Mouse (Mus musculus) liver, adult 2 months (tissue): ENCODE results near the gene Tnfsf12.

Experiments used
- CTCF ChIP-seq: fragments of 200-500 bp; IDR thresholded peaks from 2 replicates; pipeline ENCODE4 v1.5.1; 2011; ENCODE audit warnings: low read depth, low read length, control low read depth
- POLR2A ChIP-seq: fragments of 200-500 bp; IDR thresholded peaks from 2 replicates; pipeline ENCODE4 v1.6.1; 2011; ENCODE audit warnings: low read length, control low read depth; ENCODE audit not compliant: insufficient read depth; ENCODE audit errors: extremely low read depth

GRCm38 (mm10) chr11:69695361-69696181, at the start of gene Tnfsf12, which contains the start of gene Tnfsfm13:
- TF ChIP-seq POLR2A, result peak; percentile 57; the same call in 1 of the 2 replicates
- TF ChIP-seq CTCF, result peak; percentile 37; the same call in 1 of the 2 replicates
